Mouse (Mus musculus): ENCODE measurements around the gene Olfr412. TPM values are rescaled to one million over a fixed set of nuclear protein-coding genes. Genes with fewer than 3 reads are reported as not detected.

Olfr412 gene
- polyA plus RNA-seq, 1 experiment from 2014 or later, result not detected

- H3K27me3 ChIP-seq (replicated peaks), result no peaks in the 10 kb centered on the region
- no peak overlapping the region for H3K9ac ChIP-seq
- H3K4me2 ChIP-seq, result no peak overlapping the region
- no peak overlapping the region for H3K4me3 ChIP-seq
- peaks cover 23% of the 10 kb centered on the region for H3K4me1 ChIP-seq (replicated peaks)
- peaks cover 42% of the 10 kb centered on the region for H3K36me3 ChIP-seq
- ATAC-seq (ENCODE audit: insufficient number of reproducible peaks, low FRiP score), result no peak
- no peak overlapping the region for H3K27ac ChIP-seq (ENCODE audit: poor library complexity, severe bottlenecking)
- no peaks in the 10 kb centered on the region for H3K9me3 ChIP-seq (replicated peaks)
- 71% methylated on average over 6 of the region's 6 CpGs for WGBS
These were observed 31.0 kb downstream of the Olfr412 start for GRCm38 (mm10) chr11:74392903-74393302.

DNA sequence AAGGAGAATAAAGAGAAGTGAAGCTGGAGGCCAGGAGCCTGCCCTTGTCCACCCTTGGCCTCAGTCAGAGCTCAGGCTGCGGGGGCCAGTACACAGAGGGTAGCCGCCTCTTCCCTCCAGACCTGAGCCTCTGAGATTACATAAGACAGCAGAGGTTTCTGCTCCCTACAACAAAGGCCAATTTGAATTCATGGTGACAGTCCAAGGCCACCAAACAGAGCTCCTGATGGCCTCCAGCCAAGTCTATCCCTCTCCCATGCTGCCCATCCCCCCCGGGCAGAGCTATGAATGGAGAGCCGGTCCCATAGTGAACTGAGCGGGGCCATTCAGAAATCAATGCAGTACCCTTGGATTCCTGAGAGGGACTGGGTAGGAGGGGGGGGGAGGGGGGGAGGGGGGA lies 31.6 kb downstream of the Olfr412 start:
- no peak overlapping the region for H3K27ac ChIP-seq (ENCODE audit: poor library complexity, severe bottlenecking)
- no peak for ATAC-seq (ENCODE audit: insufficient number of reproducible peaks, low FRiP score)
- H3K9ac ChIP-seq, result no peak overlapping the region
- peaks cover 36% of the 10 kb centered on the region for H3K36me3 ChIP-seq
- H3K27me3 ChIP-seq (replicated peaks), result no peaks in the 10 kb centered on the region
- no peak overlapping the region for H3K4me2 ChIP-seq
- H3K4me3 ChIP-seq, result no peak overlapping the region
- H3K9me3 ChIP-seq (replicated peaks), result no peaks in the 10 kb centered on the region
- WGBS, result 52% methylated on average over 5 of the region's 5 CpGs
- peaks cover 23% of the 10 kb centered on the region for H3K4me1 ChIP-seq (replicated peaks)

DNA sequence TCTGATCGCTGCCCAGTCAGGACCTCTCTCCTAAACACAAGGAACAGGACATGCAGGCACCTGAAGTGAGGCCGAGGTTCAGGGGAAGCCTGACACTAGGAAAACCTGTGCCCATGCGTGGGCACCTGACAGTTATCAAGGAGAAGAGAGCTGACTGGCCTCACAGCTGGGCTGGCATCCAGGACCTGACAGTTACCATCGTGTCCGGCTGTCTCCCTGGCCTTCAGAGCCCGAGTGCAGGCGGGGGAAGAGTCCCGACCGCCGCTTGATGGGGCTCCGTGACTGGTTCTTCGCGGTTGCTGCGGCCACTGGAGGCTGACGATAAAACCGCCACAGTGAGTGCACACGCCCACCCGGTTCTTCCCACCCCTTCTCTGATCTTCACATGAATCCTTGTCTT lies 33.7 kb downstream of the Olfr412 start:
- WGBS, result 71% methylated on average over 18 of the region's 18 CpGs
- ATAC-seq (ENCODE audit: insufficient number of reproducible peaks, low FRiP score), result no peak
- Histone ChIP-seq H3K4me3 (no peak overlapping the region), H3K9ac (no peak overlapping the region), H3K4me2 (no peak overlapping the region), H3K36me3 (peaks cover 27% of the 10 kb centered on the region), H3K4me1 (replicated peaks) (peaks cover 23% of the 10 kb centered on the region), H3K9me3 (replicated peaks) (no peaks in the 10 kb centered on the region), H3K27ac (ENCODE audit: poor library complexity, severe bottlenecking) (no peak overlapping the region), H3K27me3 (replicated peaks) (no peaks in the 10 kb centered on the region)

DNA sequence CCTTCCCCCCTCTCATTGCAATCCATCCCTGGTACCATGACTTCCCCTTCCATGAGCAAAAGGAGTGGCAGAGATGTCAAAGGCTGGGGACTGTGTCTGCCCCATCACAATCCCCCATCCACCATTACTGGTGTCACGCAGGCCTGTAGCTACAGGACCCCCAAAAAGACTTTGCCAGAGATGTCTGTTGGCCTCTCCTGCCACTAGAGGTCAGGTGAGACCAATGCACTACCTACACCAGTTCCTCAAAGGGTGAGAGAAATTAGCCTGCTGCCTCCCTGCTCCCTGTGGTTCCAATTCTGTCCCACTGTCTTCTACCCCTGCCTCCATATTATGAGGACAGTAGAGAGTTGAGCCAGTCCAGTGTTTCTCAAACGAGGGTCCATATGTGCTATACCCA lies 40.3 kb downstream of the Olfr412 start:
- no peak overlapping the region for H3K27ac ChIP-seq (ENCODE audit: poor library complexity, severe bottlenecking)
- H3K4me1 ChIP-seq (replicated peaks), result 0 out of 2 replicates have a peak, but pooled peaks cover 5% of the 10 kb centered on the region
- no peak overlapping the region for H3K4me3 ChIP-seq
- H3K9ac ChIP-seq, result no peak overlapping the region
- WGBS, result 40% methylated on average over 2 of the region's 2 CpGs
- H3K36me3 ChIP-seq, result peaks cover 14% of the 10 kb centered on the region; the same call in 1 of the 2 replicates
- no peak overlapping the region for H3K4me2 ChIP-seq
- peak; percentile 29; the same call in 1 of the 2 replicates for ATAC-seq (ENCODE audit: insufficient number of reproducible peaks, low FRiP score)
- no peaks in the 10 kb centered on the region for H3K27me3 ChIP-seq (replicated peaks)
- H3K9me3 ChIP-seq (replicated peaks), result no peaks in the 10 kb centered on the region

GRCm38 (mm10) chr11:74404216-74404615 lies 42.3 kb downstream of the Olfr412 start:
- Histone ChIP-seq H3K4me2 (no peak overlapping the region), H3K4me1 (replicated peaks) (peaks cover 20% of the 10 kb centered on the region), H3K9me3 (replicated peaks) (no peaks in the 10 kb centered on the region), H3K4me3 (no peak overlapping the region), H3K27ac (ENCODE audit: poor library complexity, severe bottlenecking) (no peak overlapping the region), H3K9ac (no peak overlapping the region), H3K27me3 (replicated peaks) (no peaks in the 10 kb centered on the region), H3K36me3 (0 out of 2 replicates have a peak, but pooled peaks cover 10% of the 10 kb centered on the region)
- 45% methylated on average over 2 of the region's 2 CpGs for WGBS
- no peak for ATAC-seq (ENCODE audit: insufficient number of reproducible peaks, low FRiP score)

DNA sequence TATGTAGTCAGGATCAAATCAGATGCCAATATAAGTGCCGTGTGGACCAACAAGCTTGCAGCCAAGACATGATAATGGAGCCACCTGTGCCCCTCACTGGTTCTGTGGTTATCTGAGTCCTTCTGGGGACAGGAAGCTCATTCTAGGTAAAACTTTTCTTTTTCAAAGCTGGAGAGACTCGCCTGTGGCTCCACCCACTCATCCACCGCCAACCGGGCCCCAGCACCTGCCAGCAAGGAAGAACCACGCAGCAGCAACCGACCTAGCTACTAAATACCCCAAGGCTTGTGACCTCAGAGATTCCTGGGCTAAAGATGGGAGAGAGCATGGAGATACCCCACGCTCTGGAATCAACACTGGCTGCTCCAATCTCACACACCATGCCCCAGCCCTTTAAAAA lies 43.3 kb downstream of the Olfr412 start:
- H3K27ac ChIP-seq (ENCODE audit: poor library complexity, severe bottlenecking), result no peak overlapping the region
- H3K36me3 ChIP-seq, result 0 out of 2 replicates have a peak, but pooled peaks cover 10% of the 10 kb centered on the region
- no peak for ATAC-seq (ENCODE audit: insufficient number of reproducible peaks, low FRiP score)
- WGBS, result 76% methylated on average over 7 of the region's 7 CpGs
- peaks cover 29% of the 10 kb centered on the region for H3K4me1 ChIP-seq (replicated peaks)
- H3K9me3 ChIP-seq (replicated peaks), result no peaks in the 10 kb centered on the region
- no peak overlapping the region for H3K4me2 ChIP-seq
- H3K9ac ChIP-seq, result no peak overlapping the region
- H3K27me3 ChIP-seq (replicated peaks), result no peaks in the 10 kb centered on the region
- no peak overlapping the region for H3K4me3 ChIP-seq

GRCm38 (mm10) chr11:74408587-74409446 lies 46.9 kb downstream of the Olfr412 start:
- 42% methylated on average over 4 of the region's 4 CpGs for WGBS
- ATAC-seq (ENCODE audit: insufficient number of reproducible peaks, low FRiP score), result peak; percentile 84
- no peaks in the 10 kb centered on the region for H3K9me3 ChIP-seq (replicated peaks)
- H3K27ac ChIP-seq (ENCODE audit: poor library complexity, severe bottlenecking), result peak overlapping the region; percentile 63
- no peak overlapping the region for H3K4me3 ChIP-seq
- peak overlapping the region; percentile 28 for H3K4me2 ChIP-seq
- H3K9ac ChIP-seq, result no peak overlapping the region
- peaks cover 10% of the 10 kb centered on the region; the same call in 1 of the 2 replicates for H3K36me3 ChIP-seq
- H3K27me3 ChIP-seq (replicated peaks), result no peaks in the 10 kb centered on the region
- H3K4me1 ChIP-seq (replicated peaks), result peaks cover 47% of the 10 kb centered on the region

DNA sequence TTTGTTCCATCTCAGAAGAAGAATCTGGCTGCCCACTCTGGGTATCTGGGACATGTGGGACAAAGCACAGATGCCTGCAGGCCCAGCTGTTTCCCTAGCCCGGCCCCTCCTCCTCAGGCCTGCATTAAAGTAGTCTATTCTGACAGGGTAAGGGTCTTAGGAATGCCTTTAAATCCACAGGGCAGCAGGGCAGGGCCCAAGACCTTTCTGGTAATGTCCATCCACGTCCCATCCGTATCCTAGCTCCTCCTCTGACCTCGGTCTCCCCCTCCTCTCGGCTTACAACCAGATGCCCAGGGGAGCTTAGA lies 47.5 kb downstream of the Olfr412 start:
- no peaks in the 10 kb centered on the region for H3K9me3 ChIP-seq (replicated peaks)
- 56% methylated on average over 5 of the region's 5 CpGs for WGBS
- no peak overlapping the region for H3K4me3 ChIP-seq
- H3K27me3 ChIP-seq (replicated peaks), result no peaks in the 10 kb centered on the region
- peak overlapping the region; percentile 28; the same call in 1 of the 2 replicates for H3K4me2 ChIP-seq
- peaks cover 48% of the 10 kb centered on the region for H3K4me1 ChIP-seq (replicated peaks)
- peak overlapping the region; percentile 21; the same call in 1 of the 2 replicates for H3K9ac ChIP-seq
- peak overlapping the region; percentile 63 for H3K27ac ChIP-seq (ENCODE audit: poor library complexity, severe bottlenecking)
- H3K36me3 ChIP-seq, result peaks cover 10% of the 10 kb centered on the region; the same call in 1 of the 2 replicates
- peak; percentile 16; the same call in 1 of the 2 replicates for ATAC-seq (ENCODE audit: insufficient number of reproducible peaks, low FRiP score)

GRCm38 (mm10) chr11:74409757-74410174 lies 47.9 kb downstream of the Olfr412 start:
- Histone ChIP-seq H3K27ac (ENCODE audit: poor library complexity, severe bottlenecking) (peak overlapping the region; percentile 63), H3K9ac (peak overlapping the region; percentile 21; the same call in 1 of the 2 replicates), H3K27me3 (replicated peaks) (no peaks in the 10 kb centered on the region), H3K4me3 (no peak overlapping the region), H3K4me1 (replicated peaks) (peaks cover 52% of the 10 kb centered on the region), H3K9me3 (replicated peaks) (no peaks in the 10 kb centered on the region), H3K36me3 (peaks cover 10% of the 10 kb centered on the region; the same call in 1 of the 2 replicates), H3K4me2 (peak overlapping the region; percentile 28; the same call in 1 of the 2 replicates)
- WGBS, result 36% methylated on average over 4 of the region's 4 CpGs
- ATAC-seq (ENCODE audit: insufficient number of reproducible peaks, low FRiP score), result peak; percentile 62

DNA sequence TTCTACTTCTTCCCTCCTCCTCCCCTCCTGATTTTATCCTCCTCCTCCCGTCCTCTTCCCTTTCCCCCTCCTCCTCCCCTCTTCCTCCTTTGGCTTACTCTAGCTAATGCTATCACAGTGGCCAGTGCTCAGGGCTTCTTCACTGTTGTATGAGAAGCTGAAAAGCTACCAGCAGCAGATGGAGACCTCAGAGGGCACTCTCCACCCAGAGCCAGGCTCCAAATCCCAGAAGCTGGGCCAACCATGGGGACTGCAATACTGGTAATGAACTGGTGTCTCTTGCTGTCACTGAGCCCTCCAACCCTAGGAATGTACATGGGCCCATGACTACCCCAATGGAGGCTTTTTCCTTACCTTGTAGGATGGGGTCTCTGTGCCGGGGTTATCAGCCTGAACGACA lies 50.1 kb downstream of the Olfr412 start:
- Histone ChIP-seq H3K27ac (ENCODE audit: poor library complexity, severe bottlenecking) (no peak overlapping the region), H3K9me3 (replicated peaks) (no peaks in the 10 kb centered on the region), H3K4me1 (replicated peaks) (peaks cover 58% of the 10 kb centered on the region), H3K9ac (no peak overlapping the region), H3K36me3 (peaks cover 2% of the 10 kb centered on the region; the same call in 1 of the 2 replicates), H3K4me2 (no peak overlapping the region), H3K27me3 (replicated peaks) (no peaks in the 10 kb centered on the region), H3K4me3 (no peak overlapping the region)
- 74% methylated on average over 3 of the region's 3 CpGs for WGBS
- no peak for ATAC-seq (ENCODE audit: insufficient number of reproducible peaks, low FRiP score)

- 79% methylated on average over 3 of the region's 3 CpGs for WGBS
- Histone ChIP-seq H3K4me1 (replicated peaks) (peaks cover 58% of the 10 kb centered on the region), H3K9ac (no peak overlapping the region), H3K27ac (ENCODE audit: poor library complexity, severe bottlenecking) (no peak overlapping the region), H3K4me2 (no peak overlapping the region), H3K9me3 (replicated peaks) (no peaks in the 10 kb centered on the region), H3K36me3 (peaks cover 2% of the 10 kb centered on the region; the same call in 1 of the 2 replicates), H3K4me3 (no peak overlapping the region), H3K27me3 (replicated peaks) (no peaks in the 10 kb centered on the region)
- no peak for ATAC-seq (ENCODE audit: insufficient number of reproducible peaks, low FRiP score)
These were observed 50.6 kb downstream of the Olfr412 start for GRCm38 (mm10) chr11:74412462-74412861.
